Mouse (Mus musculus) lung, embryonic 14.5 days (tissue): Measurements from ENCODE around the gene Bst2. TPM values are rescaled to one million over a fixed set of nuclear protein-coding genes. Genes with fewer than 3 reads are reported as not detected.
A peak's percentile ranks its signal among the peaks of the same experiment; 100 is the strongest.

Source experiments
- ATAC-seq: fragments of 200-750 bp; cut with Nextera tagmentation; 2 replicates; pipeline ENCODE4 v1.8.0; 2017; ENCODE audit warnings: mild to moderate bottlenecking, moderate TSS enrichment, moderate library complexity; ENCODE audit not compliant: insufficient read depth
- DNase-seq: peaks from one replicate; pipeline ENCODE4 v3.0.0-alpha.2; 2015
- H3K27ac ChIP-seq: fragments of 300-500 bp; sonication (generic); 2 replicates; pipeline ENCODE4 v1.5.1; 2014; ENCODE audit warnings: low read depth, mild to moderate bottlenecking, moderate library complexity
- H3K27me3 ChIP-seq: fragments of 300-500 bp; sonication (generic); 2 replicates; pipeline ENCODE4 v1.6.1; 2014; ENCODE audit warnings: low read length, control low read depth; ENCODE audit not compliant: insufficient read depth
- H3K36me3 ChIP-seq: fragments of 300-500 bp; sonication (generic); 2 replicates; pipeline ENCODE4 v1.6.1; 2014; ENCODE audit warnings: control low read depth; ENCODE audit not compliant: insufficient read depth
- H3K4me1 ChIP-seq: fragments of 300-500 bp; sonication (generic); 2 replicates; pipeline ENCODE4 v1.6.1; 2014; ENCODE audit warnings: antibody characterized with exemption, control low read depth; ENCODE audit not compliant: insufficient read depth
- H3K4me2 ChIP-seq: fragments of 300-500 bp; sonication (generic); 2 replicates; pipeline ENCODE4 v1.6.1; 2014; ENCODE audit warnings: mild to moderate bottlenecking
- H3K4me3 ChIP-seq: fragments of 300-500 bp; sonication (generic); 2 replicates; pipeline ENCODE4 v1.5.1; 2014; ENCODE audit warnings: low read depth, low read length
- H3K9ac ChIP-seq: fragments of 300-500 bp; sonication (generic); 2 replicates; pipeline ENCODE4 v1.6.1; 2014
- H3K9me3 ChIP-seq: fragments of 300-500 bp; sonication (generic); 2 replicates; pipeline ENCODE4 v1.6.1; 2016; ENCODE audit warnings: low read depth, low read length, control low read depth
- CTCF ChIP-seq: IDR thresholded peaks from 2 replicates; pipeline ENCODE4 v1.5.1; 2016; ENCODE audit warnings: antibody characterized with exemption, low read depth
- WGBS: fragments of 180-500 bp; shearing (Covaris S2); extraction: QIAGEN DNeasy Blood & Tissue Kit; methylation state at CpG from one replicate; pipeline ENCODE4 v1.1.7; 2014; 5-methylcytosine and 5-hydroxymethylcytosine counted together
- polyA plus RNA-seq: library from polyadenylated mRNA; unstranded; fragments of >200 nt; fragmentation: Nextera tagmentation; extraction: Ambion mirVana; gene quantifications from 2 replicates; pipeline ENCODE4 v1.2.1, GENCODE M21; 2014

Bst2 gene
- polyA plus RNA-seq, 1 experiment from 2014 or later = 15.0 TPM

- DNase-seq = peak; percentile 61
- H3K27ac ChIP-seq = no peak overlapping the region
- no peaks in the 10 kb centered on the region for H3K27me3 ChIP-seq
- 1% methylated on average over 6 of the region's 6 CpGs for WGBS
- no peak for TF ChIP-seq CTCF
- no peak overlapping the region for H3K9ac ChIP-seq
- no peak overlapping the region for H3K4me2 ChIP-seq
- H3K36me3 ChIP-seq = no peaks in the 10 kb centered on the region
- no peaks in the 10 kb centered on the region for H3K4me1 ChIP-seq
- no peak overlapping the region for H3K4me3 ChIP-seq
- no peak for ATAC-seq
- no peaks in the 10 kb centered on the region for H3K9me3 ChIP-seq
Observed at GRCm38 (mm10) chr8:71516786-71517185, 20.5 kb downstream of the Bst2 start.

DNA sequence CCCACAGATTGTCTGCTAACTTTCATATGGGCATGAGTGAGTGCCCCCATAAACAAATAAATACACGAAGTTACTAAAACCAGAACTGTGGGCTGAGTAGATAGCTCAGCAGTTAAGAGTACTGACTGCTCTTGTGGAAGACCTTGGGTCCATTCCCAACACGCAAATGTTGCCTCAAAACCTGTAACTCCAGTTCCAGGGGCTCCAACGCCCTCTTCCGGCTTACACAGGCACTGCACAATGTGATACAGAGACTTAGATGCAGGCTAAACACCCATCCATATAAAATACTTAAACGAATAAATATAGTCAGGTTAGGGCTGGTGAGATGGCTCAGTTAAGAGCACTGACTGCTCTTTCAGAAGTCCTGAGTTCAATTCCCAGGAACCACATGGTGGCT lies 22.2 kb downstream of the Bst2 start:
- no peak overlapping the region for H3K4me2 ChIP-seq

DNA sequence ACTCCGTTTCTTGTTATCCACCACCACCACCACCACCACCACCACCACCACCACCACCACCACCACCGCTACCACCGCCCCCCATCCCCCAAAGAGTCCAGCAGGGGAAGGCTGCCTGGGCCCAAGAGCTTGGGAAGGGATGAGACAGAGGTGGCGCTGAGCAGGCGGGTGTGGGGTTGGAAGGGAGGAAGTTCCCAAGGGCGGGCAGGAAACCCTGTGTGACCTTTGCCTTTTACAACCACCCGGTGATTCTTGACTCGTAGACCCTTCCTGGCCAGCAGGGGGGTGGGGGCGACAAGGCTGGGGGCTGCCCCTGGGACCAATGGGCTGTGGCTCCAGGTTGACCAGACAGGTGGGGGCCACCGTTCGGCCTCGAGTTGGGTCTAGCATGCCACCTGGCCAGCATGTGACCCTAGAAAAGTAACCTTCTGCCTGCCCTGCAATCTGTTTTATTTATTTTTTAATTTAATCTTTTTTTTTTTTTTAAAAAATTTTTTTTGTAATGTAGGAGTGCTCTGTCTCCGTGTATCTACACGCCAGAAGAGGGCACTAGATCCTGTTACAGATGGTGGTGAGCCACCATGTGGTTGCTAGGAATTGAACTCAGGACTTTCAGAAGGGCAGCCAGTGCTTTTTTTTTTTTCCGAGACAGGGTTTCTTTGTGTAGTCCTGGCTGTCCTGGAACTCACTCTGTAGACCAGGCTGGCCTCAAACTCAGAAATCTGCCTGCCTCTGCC lies 24.1 kb downstream of the Bst2 start:
- no peak overlapping the region for H3K9ac ChIP-seq
- H3K27ac ChIP-seq = no peak overlapping the region
- 61% methylated on average over 15 of the region's 15 CpGs for WGBS
- no peak overlapping the region for H3K4me3 ChIP-seq
- no peak for TF ChIP-seq CTCF
- ATAC-seq (no peak), DNase-seq (no peak)
- H3K27me3 ChIP-seq = peaks cover 9% of the 10 kb centered on the region
- H3K4me1 ChIP-seq = no peaks in the 10 kb centered on the region
- H3K4me2 ChIP-seq = no peak overlapping the region
- no peaks in the 10 kb centered on the region for H3K36me3 ChIP-seq
- H3K9me3 ChIP-seq = no peaks in the 10 kb centered on the region

More for the DNA sequence above, 22.2 kb downstream of the Bst2 start:
- Histone ChIP-seq H3K9me3 (no peaks in the 10 kb centered on the region), H3K9ac (no peak overlapping the region), H3K27ac (no peak overlapping the region), H3K4me1 (no peaks in the 10 kb centered on the region), H3K27me3 (no peaks in the 10 kb centered on the region), H3K4me3 (no peak overlapping the region), H3K36me3 (no peaks in the 10 kb centered on the region)
- no peak; the same call in 1 of the 2 replicates for TF ChIP-seq CTCF
- no peak for DNase-seq
- WGBS = 56% methylated on average over 5 of the region's 5 CpGs
- ATAC-seq = no peak

DNA sequence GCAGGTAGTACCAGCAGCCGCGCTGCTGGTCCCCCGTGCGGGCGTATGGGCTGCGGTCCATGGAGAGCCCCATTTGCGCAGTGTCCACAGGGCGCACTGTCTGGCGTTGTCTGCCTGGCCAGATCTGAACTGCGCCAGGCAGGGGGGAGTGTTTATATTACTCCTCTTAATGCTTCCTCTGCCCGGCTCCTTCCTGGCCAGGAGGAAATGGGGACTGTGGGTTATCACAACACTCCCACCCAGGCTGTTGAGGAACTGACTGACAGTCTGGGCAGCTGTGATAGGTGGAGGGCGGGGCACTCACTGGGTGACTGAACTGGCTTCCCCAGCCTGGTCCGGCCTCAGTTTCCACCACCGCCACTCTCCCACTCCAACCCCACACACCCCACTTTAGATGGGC lies 25.6 kb downstream of the Bst2 start, which contains the start of gene Plvap:
Gene Plvap, minus strand, starts transcription at position 109 of the 400 bp plus-strand sequence.
- DNase-seq = peak; percentile 65
- ATAC-seq = peak; percentile 69

GRCm38 (mm10) chr8:71509316-71509715 lies 27.9 kb downstream of the Bst2 start:
- no peak for ATAC-seq
- H3K27me3 ChIP-seq = peaks cover 33% of the 10 kb centered on the region
- H3K9ac ChIP-seq = no peak overlapping the region
- H3K4me2 ChIP-seq = peak overlapping the region; percentile 51
- H3K27ac ChIP-seq = no peak overlapping the region
- no peaks in the 10 kb centered on the region for H3K4me1 ChIP-seq
- TF ChIP-seq CTCF = no peak
- WGBS = 65% methylated on average over 2 of the region's 2 CpGs
- H3K9me3 ChIP-seq = no peaks in the 10 kb centered on the region
- H3K36me3 ChIP-seq = 0 out of 2 replicates have a peak, but pooled peaks cover 4% of the 10 kb centered on the region
- H3K4me3 ChIP-seq = peak overlapping the region; percentile 22
- DNase-seq = no peak

More for the DNA sequence above, 25.6 kb downstream of the Bst2 start, which contains the start of gene Plvap:
- 26% methylated on average over 13 of the region's 14 CpGs for WGBS
- Histone ChIP-seq H3K9ac (peak within 1 kb of the TSS; percentile 9; the same call in 1 of the 2 replicates), H3K36me3 (no peaks in the 10 kb centered on the region), H3K4me2 (peak within 1 kb of the TSS; percentile 51), H3K4me3 (peak within 1 kb of the TSS; percentile 33), H3K27me3 (peaks cover 25% of the 10 kb centered on the region), H3K4me1 (no peaks in the 10 kb centered on the region), H3K9me3 (no peaks in the 10 kb centered on the region), H3K27ac (peak within 1 kb of the TSS; percentile 3; the same call in 1 of the 2 replicates)
- no peak for TF ChIP-seq CTCF

GRCm38 (mm10) chr8:71507589-71508104 lies 29.6 kb downstream of the Bst2 start:
- Histone ChIP-seq H3K27ac (no peak overlapping the region), H3K27me3 (peaks cover 33% of the 10 kb centered on the region), H3K4me1 (no peaks in the 10 kb centered on the region), H3K36me3 (0 out of 2 replicates have a peak, but pooled peaks cover 4% of the 10 kb centered on the region), H3K9me3 (no peaks in the 10 kb centered on the region), H3K4me2 (peak overlapping the region; percentile 75), H3K4me3 (peak overlapping the region; percentile 41), H3K9ac (peak overlapping the region; percentile 29)
- peak; percentile 94 for DNase-seq
- no peak for TF ChIP-seq CTCF
- ATAC-seq = peak; percentile 62
- WGBS = under 1% methylated on average over 61 of the region's 61 CpGs

DNA sequence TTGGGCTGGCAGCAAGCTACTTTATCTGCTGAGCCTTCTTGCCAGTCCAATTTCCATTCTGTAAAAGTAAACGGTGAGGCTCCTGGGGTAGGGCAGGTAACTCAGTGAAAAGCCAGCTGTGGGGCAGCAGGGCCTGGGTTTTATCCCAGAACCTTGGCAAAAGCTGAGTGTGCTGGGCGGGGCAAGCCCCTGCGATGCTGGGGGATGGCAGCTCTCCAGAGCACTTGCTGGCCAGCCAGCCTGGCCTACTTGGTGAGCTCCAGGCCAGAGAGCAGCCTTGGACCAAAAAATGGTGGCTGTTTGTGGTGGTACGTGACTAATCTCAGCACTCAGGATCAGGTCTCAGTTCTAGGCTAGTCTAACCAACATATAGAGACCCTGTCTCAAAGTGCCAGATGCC lies 31.3 kb downstream of the Bst2 start:
- H3K27me3 ChIP-seq = peaks cover 33% of the 10 kb centered on the region
- WGBS = 80% methylated on average over 4 of the region's 4 CpGs
- no peak for ATAC-seq
- H3K4me2 ChIP-seq = no peak overlapping the region
- H3K4me1 ChIP-seq = no peaks in the 10 kb centered on the region
- H3K27ac ChIP-seq = no peak overlapping the region
- no peak overlapping the region for H3K4me3 ChIP-seq
- no peak for DNase-seq
- no peak overlapping the region for H3K9ac ChIP-seq
- 0 out of 2 replicates have a peak, but pooled peaks cover 4% of the 10 kb centered on the region for H3K36me3 ChIP-seq
- H3K9me3 ChIP-seq = no peaks in the 10 kb centered on the region
- no peak for TF ChIP-seq CTCF
